Mouse (Mus musculus) testis, adult 2 months (tissue): ENCODE data around the gene Prr5l.

ENCODE experiments used
- CTCF ChIP-seq: fragments of 200-500 bp; IDR thresholded peaks from 2 replicates; pipeline ENCODE4 v1.5.1; 2012; ENCODE audit warnings: low read depth, mild to moderate bottlenecking, inconsistent platforms, low read length, moderate library complexity; ENCODE audit not compliant: control insufficient read depth, insufficient read depth, insufficient replicate concordance
- POLR2A ChIP-seq: fragments of 200-500 bp; IDR thresholded peaks from 2 replicates; pipeline ENCODE4 v1.6.1; 2012; ENCODE audit warnings: low read depth, mild to moderate bottlenecking, inconsistent platforms, low read length, moderate library complexity; ENCODE audit not compliant: control insufficient read depth

GRCm38 (mm10) chr2:101932169-101932936 is 49.5 kb upstream of the Prr5l start:
- TF ChIP-seq CTCF, result no peak
- TF ChIP-seq POLR2A, result no peak
